Mouse (Mus musculus): Measurements from ENCODE around the gene Scfd2.
A peak's percentile ranks its signal among the peaks of the same experiment; 100 is the strongest.

Gene Scfd2

DNA sequence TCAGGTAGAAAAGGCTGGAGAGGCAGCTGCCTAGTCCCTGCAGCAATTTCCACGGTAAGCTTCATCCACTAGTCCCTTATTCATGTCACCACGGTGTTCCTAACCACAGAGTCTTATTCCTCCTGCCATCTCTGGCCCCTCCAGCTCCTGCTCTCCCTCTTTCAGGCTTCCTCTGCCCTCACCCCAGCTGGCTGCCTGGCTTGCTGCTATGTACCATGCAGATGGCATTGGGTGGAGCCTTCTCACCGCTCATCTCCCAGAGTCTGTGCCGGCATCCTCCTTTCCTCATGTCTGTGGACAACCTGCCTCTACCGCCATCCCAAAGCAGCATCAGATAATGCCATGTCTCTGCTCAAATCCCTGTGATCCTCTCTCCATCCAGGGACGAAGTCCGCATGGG, 218.0 kb downstream of the Scfd2 start:
- DNase-seq (ENCODE audit: low read depth in 2 of 2, low spot score in 2 of 2): no peak

DNA sequence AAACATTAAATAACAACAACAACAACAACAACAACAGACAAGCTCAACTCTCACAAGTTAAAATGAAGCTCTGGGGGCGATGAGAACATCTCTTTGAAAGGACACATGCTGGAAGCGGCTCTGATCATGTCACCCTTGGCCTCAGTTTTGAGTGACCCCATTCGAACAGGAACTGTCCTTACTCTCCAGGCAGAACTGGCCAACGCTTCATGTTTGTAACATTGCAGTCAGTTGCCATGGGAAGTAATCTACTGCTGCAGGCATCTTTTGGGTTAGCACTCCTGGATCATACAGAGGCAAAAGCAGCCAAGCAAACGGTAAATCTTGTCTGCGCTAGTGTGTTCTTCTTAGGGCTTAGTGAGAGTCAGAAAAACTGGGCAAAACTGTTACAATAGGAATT, 219.7 kb downstream of the Scfd2 start:
- DNase-seq (ENCODE audit: low read depth in 2 of 2, low spot score in 2 of 2): no peak

DNA sequence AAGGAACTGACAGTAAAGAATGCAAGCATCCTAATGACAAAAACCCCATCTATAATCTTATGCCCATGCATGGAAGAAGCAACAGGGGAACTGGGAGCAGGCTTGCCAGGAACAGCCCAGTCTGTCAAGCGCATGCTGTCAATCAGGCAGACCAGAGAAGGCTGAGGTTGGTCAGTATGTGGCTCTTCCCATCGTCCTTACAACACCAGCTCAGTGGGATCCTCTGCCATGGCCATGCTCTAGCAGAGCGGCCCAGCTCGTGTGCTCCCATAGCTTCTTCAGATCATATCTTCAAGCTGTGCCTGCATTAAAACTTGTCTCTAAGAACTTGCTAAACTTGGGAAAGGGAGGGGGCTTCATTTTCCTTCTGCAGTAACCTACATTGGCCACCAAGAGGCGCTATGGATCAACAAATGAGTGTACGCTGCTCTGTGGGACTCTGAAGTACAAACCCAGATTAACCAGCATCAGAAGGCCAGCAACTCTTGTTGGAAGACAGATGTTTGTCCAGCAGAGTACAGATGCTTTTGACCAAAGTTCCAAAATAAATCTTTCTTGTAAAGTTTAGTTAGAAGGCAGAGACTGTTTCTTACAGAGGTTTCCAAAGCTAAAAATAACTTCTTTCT, 220.2 kb downstream of the Scfd2 start:
- peak; percentile 14 to 40 for DNase-seq (ENCODE audit: low read depth in 2 of 2, low spot score in 2 of 2)

DNA sequence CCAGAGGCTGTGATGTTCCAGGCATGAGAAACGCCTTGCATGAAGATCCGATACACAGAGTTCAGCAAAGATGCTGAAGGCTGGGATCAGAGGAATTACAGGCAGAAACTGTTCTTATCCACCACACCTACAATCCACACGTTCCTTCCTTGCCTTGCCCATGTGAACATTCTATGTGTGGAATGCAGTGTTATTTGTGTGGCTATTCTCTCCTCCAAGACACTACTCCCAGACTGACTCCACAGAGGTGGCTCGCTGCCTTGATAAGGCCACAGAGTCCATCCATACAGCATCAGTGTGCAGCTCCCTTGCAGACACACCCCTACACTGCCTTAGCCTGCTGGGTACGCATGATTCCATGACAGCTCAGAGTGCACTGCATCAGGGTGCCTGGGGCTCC, 221.5 kb downstream of the Scfd2 start:
- no peak for DNase-seq (ENCODE audit: low read depth in 2 of 2, low spot score in 2 of 2)

DNA sequence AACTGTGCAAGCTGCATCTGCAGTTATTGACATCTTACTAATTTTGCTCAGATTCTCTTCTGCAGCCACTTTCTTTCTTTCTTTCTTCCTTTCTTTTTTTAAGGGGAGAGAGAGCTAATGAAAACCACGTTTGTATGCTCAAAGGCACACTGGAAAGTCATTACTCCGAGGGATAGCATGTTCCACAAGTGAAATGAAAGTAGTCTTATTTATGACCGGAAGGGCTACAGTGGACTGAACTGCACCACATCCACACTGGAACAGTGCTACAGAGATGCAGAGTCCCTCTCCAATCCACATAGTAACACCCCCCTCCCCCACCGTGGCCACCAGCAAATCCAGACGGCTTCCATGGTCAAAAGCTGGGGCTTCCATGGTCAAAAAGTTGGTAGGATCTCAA, 224.3 kb downstream of the Scfd2 start:
- DNase-seq (ENCODE audit: low read depth in 2 of 2, low spot score in 2 of 2): no peak

DNA sequence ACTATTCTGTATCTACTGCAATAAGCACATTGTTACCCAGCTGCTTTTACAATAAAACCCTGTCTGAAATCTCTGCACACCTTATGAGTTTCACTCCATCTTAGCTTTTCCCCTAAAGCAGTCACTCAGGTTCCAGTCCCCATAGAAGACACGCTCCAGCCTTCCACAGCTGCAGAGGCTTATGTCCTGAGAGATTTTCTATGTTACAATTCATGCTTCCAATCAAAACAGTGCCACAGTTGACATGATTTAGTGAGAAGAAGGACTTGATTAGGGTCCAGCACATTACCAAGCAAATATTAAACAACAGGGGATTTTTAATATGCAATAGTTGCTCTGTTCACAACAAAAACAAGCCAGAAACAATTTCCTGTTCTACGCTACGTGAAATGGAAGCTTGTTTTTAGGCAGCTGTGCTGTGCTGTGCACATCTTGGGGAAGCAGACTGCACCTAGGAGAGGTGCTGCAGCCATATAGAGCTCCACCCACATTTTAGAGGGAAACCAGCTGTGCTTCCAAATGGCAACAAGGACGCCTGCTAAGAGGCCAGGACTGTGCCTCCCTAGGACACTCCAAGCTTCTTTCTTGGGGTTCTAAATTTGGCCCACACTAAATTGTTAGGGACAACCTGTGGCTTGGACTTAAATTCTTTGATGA, 225.9 kb downstream of the Scfd2 start:
- no peak for DNase-seq (ENCODE audit: low read depth in 2 of 2, low spot score in 2 of 2)

DNA sequence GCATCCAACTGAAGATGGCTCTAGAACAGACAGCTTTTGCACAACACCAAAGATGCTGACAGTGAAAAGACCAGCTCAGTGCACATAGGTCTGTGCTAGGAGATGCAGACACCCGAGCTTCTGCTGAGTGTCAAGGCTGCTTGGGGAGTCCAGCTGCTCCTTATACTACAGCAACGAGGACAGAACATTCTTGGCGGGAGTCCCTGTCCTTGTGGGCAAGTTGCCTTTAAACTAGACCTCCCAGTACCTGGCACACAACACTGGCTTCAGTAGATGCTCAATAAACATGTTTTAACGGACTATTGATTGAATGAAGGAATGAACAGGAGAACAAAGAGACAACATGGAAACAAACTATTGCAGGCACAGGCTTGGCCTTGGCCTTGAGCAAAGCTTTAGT, 226.8 kb downstream of the Scfd2 start:
- DNase-seq (ENCODE audit: low read depth in 2 of 2, low spot score in 2 of 2): no peak

DNA sequence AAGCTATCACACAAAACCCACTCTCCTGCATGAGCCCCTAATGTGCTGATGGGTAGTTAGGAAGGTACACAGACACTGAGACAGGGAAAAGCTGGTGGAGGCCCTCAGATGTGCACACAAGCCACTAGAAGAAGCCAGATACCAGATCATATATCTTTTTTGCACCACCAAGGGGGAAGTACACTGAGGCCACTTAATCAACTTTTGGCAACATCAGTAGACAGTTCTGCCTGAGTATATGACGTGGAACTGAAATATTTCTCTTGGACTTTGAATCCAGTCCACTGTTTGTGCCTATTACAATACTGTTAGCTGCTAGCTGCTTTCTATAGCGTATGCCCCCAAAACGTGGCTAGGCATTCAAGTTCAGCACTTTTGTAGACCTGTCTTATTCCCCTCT, 229.2 kb downstream of the Scfd2 start:
- no peak for DNase-seq (ENCODE audit: low read depth in 2 of 2, low spot score in 2 of 2)

DNA sequence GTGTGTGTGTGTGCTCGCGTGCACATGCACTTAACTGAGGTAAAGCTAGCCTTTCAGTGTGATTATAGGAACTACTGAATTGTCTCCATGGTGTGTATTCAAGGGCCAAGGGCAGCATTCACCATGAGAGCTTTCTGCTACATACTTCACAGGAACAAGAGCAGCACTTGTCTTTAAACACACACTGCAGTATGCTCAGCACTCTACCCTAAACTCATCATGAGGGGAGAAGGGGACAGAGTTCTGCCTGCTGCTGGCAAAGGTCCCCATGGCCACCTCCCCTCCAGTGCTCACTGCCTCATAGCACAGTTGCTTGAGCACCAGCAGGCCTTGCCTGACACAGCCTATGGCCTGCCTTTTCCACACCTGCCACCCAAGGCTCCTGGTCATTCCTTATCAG, 230.1 kb downstream of the Scfd2 start:
- DNase-seq (ENCODE audit: low read depth in 2 of 2, low spot score in 2 of 2): no peak

DNA sequence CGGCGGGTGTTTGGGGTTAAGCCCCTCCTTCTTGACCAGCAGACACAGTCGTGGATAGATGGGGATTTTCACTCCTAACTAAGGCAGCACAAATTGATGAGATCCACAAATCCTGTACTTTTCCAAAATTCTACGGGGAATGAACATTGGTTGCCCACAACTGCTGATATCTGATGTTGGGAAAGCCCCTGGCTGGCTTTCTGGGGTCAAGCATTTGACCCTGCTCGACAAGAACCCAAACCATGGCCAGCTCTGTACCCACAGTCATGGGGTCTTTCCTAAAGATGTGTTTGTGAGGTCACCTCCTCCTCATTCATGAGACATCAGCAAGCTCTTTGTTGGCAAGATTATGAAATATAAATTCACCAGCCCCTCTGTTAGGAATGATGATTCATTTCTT, 230.6 kb downstream of the Scfd2 start:
- DNase-seq (ENCODE audit: low read depth in 2 of 2, low spot score in 2 of 2): no peak

DNA sequence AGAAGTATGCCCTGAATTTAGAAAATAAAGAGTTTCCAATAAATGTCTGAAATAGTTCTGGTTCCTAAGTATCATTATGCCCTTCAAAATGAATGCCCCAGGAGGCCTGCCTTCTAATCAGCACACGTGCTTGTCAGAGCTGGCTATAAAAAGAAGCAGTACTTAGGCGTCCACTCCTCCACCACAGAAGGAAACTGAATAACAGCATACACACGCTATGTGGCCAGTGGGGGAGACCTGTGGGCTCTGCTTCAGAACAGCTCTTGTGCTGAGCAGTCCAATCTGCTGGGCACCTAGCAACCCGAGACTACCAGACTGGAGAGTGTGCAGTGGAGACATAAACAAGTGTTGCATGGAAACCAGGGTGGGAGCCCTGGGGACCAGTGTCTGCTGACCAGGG, 231.4 kb downstream of the Scfd2 start:
- DNase-seq (ENCODE audit: low read depth in 2 of 2, low spot score in 2 of 2): no peak

DNA sequence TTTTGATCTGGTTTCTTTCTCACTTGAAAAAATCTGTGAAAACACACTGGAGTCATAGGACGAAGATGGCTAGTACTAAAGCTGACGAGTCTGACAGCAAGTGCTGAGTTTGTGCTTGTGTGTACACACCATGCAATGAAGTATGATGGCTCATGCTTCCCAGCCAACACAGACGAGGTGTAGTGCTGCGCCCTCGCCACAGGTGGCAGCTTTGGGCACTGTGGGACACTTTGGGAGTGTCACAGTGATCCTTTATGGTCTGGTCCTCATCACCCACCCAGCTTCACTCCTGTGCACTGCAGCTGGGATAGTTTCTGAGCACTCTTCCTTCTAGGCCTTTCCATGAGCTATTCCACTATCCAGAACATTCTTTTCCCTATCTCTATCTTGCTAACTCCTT, 234.4 kb downstream of the Scfd2 start:
- no peak for DNase-seq (ENCODE audit: low read depth in 2 of 2, low spot score in 2 of 2)

DNA sequence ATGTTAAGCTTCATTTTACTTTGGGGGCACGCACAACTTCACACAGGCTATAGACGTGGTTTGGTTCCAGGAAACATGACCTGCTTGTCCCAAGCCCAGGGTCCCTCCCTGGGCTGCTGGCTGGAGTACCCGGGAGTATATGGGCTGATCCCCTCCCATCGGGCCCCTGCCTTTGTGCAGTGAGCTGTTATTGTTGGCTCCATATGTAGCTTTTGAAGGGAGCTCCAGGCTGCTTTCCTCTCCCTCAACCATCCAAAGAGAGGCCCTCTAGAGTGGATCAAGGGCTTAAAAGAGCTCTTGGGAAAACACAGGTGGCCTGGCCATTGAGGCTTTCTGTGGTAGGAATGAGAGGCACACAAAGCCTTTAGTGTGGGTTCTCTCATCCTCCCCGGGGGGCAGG, 235.5 kb downstream of the Scfd2 start:
- no peak for DNase-seq (ENCODE audit: low read depth in 2 of 2, low spot score in 2 of 2)

DNA sequence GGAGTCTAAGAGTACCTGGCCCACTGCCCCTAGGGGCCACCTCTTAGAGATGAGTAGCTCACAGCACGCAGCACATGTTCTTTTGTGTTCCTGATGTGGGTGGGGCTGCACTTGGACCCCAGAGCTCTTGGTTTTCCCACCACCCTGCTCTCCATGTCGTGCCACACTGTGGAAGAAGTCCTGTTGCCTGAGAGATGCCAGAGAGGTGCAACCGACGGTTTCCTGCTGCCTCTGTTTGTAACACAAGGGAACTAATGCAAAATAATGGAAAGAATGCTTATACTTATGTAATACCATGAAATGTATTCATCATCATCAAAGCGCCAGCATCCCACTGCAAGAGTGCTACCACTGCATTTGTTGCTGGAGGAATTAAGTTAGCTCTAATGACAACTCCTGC, 238.0 kb downstream of the Scfd2 start:
- DNase-seq (ENCODE audit: low read depth in 2 of 2, low spot score in 2 of 2): no peak

DNA sequence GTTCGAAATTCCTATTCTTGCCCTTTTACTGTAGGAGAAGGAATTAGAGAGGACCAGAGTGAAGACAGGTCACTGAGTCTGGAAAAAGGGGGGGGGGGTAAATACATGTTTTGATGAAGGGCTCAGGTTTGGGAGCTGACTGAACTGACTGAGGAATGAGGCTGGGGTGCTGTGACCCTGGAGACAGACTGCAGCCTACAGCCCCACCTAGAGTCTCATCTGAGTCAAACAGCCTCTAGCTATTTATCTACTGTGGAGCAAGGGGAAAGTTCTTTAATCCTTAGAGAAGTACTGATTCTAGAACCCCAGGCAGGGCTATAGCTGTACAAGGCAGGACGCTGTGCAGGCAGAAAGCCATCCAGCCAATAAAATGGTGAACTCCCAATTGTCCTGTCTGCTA, 239.5 kb downstream of the Scfd2 start:
- no peak for DNase-seq (ENCODE audit: low read depth in 2 of 2, low spot score in 2 of 2)

DNA sequence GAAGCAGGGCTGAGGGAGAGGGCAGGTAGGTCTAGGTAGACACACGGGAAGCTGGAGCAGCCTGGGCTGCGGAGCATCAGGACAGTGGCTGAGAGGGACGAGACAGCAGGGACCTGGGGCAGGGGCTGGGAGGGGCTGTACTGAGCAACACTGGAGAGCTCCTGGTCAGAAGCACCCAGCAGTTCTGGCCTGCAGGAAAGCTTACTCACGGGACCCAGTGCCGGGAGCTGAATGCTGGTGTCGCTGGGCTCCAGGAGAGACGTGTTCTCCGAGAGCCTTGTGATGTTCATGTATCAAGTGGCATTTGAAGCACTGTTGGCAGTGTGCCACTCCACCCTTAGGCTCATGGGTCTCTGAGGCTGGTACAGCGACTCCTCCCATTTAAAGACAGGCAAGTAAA, 240.0 kb downstream of the Scfd2 start:
- no peak for DNase-seq (ENCODE audit: low read depth in 2 of 2, low spot score in 2 of 2)

DNA sequence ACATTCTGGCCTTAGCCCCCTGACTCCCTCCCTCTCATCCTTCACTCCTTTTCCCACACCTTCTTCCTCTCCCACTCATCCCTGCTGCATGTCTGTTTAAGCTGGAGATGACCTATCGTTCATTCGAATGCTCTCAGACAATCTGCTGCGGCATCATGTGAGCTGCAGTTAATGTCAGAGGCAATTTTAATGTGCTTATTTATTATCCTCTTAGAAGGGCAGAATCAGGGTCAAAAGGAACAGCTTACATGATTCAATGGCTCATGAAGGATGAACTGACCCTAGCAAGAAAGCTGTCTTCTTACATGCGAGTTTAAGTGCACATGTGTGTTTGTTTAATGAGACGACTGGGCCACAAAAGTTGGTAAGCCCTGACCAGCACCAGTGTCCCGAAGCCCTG, 241.6 kb downstream of the Scfd2 start:
- DNase-seq (ENCODE audit: low read depth in 2 of 2, low spot score in 2 of 2): no peak

DNA sequence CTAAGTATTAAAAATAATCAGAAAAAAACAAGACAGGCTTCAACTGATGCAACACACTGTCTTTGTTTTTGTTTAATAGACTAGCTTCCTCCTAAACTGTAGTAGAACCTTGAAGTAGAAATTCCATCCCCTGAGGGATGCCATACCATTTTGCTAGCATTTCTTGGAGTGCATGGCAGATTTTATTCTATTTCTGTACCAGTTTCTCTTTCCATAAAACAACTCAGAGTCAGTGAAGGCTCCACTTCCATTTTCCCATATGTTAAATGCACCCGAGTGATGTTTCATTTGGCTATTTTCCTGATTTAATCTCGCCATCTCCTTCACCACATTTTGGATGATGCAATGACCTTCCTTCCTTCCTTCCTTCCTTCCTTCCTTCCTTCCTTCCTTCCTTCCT, 243.4 kb downstream of the Scfd2 start:
- no peak for DNase-seq (ENCODE audit: low read depth in 2 of 2, low spot score in 2 of 2)

DNA sequence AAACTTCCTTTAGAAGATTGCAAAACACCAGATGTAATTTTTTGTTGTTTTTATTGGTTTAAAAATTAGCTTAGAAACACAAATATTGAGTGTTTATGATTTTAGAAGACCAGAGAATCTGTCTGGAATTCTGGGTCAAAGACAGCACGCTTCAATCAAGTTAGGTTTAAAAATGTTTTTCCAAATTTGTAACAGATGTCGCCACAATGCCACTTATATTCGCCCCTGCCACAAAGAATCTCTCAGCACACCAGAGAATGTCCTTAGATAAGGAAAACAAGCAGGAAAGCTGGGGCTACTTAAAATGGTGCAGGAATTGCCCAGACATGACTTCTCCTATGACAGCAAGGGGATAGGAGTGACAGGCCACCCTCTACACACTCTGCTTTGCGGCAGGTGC, 245.3 kb downstream of the Scfd2 start:
- no peak for DNase-seq (ENCODE audit: low read depth in 2 of 2, low spot score in 2 of 2)

DNA sequence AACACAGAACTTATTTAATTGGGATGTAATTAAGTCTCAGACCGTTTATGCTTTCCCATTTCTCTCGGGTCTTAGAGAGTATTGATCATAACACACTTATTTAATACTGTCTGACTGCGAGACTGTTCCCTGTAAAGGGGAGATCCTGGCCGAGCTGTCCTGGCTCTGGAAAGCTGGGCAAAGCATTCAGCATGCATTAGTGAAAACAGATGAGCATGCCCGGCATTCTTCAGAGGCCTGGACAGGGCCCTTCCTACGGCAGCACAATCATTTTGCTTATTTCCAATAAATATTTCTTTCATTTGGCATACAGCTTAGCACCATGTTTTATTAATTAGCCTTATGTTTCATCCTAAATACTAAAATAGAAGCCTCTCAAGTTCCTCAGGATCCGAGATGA, 245.8 kb downstream of the Scfd2 start:
- no peak for DNase-seq (ENCODE audit: low read depth in 2 of 2, low spot score in 2 of 2)

DNA sequence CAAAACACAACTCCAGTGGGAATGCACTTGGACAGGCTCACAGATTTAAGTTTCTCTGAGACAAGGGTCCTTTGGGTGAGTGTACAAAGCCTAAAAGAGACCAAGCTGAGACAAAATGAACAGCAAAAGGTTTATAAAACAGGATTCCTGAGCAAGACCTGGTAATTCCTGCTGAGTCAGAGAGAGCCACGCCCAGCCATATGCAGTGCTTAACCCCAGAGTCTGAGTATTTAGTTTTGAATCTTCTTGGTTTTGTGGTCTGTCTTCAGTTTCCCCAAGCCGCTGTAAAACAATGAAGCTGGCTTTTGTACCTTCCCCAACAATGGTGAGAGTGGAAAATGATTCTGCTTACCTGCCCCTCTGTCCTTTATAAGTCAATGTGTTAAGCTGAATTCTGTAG, 246.3 kb downstream of the Scfd2 start:
- DNase-seq (ENCODE audit: low read depth in 2 of 2, low spot score in 2 of 2): no peak

DNA sequence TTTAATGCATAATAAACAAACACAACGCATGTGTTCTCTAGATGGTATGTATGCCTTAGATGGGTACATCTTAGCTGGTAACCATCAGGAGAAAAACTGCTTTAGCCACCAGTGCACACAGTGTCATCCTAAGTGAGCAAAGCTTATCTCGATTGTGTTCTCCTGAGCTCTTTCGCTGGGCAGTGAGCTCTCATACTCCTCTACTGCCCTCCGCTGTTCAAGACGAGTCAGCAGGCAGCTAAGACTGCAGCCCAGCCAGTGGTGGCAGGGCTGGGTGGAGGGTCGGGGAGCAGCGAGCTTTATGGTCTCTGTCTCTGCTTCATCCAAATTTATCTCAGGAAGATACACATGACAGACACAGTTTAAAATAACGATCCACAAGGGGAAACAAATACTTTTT, 248.0 kb downstream of the Scfd2 start:
- no peak for DNase-seq (ENCODE audit: low read depth in 2 of 2, low spot score in 2 of 2)

DNA sequence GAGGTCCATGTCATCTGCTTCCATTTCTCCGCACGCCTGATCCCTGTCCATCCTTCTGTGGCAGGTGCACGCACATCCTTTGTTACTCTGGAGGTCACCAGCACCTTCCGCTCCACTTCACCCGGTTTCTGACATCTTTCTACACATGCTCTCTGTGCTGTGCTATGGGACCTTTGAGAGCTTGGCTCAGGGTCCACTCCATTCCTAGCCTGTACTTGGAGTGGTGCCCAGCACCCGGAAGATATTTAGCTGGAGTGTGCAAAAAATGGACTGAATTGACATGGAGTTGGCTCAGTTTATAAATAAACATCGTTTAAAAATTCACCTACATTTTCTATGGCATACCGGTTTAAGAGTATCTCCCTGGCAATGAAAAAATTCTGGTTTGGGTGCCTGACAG, 250.1 kb downstream of the Scfd2 start:
- no peak for DNase-seq (ENCODE audit: low read depth in 2 of 2, low spot score in 2 of 2)

Measured in CD8-positive naive resting alpha-beta T cell, adult 2 months (primary cell).